Mouse (Mus musculus): ENCODE measurements at regions not wholly inside any gene's neighbourhood (a gene's known extent, or its start where the extent isn't known, plus 50 kb on each side); places are given as distances from the start of the nearest gene placed in this dataset.

DNA sequence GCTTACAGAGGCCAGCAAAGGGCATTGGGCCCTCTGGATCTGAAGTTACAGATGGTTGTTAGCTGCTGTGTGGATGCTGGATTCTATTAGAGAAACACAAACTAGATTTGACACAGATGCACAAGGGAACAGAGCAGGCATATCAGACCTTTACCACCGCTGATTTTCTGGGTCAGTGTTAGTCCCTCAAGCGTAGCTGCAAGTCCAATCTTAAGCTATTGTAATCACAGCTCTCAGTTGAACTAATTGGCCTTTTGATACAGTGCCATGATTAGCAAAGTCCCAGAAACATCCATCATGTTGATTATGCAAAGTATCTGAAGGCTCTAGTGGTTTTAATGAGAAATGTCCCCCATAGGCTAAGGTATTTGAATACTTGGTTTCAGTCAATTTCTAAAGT lies 54.2 kb upstream of the Plppr5 start:
- Histone ChIP-seq H3K27me3 (replicated peaks) (no peaks in the 10 kb centered on the region), H3K9me3 (no peaks in the 10 kb centered on the region), H3K4me2 (no peak overlapping the region), H3K27ac (no peak overlapping the region), H3K36me3 (replicated peaks) (no peaks in the 10 kb centered on the region), H3K9ac (no peak overlapping the region), H3K4me1 (no peaks in the 10 kb centered on the region), H3K4me3 (no peak overlapping the region)
- WGBS, result 53% methylated on average over 2 of the region's 2 CpGs
- ATAC-seq (replicated peaks), result no peak

DNA sequence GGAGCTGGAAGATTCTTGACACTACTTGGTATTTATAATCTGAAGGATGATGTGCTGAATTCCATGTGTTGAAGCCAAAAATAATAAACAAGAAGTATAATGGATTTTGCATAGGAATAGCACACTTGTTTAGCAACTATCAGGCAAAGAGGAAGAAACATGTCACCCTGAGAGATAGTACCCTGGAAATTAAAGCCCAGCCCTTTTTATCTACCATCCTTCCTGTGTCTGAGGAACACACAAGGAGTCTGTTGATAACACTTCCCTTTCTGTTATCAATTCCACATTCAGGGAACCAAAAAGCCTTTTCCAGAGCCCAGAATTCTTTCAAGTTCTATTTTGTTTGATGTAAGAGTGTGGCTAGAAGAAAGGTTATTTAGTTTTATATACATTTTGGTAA lies 66.5 kb upstream of the Plppr5 start:
- no peak for ATAC-seq (replicated peaks)
- Histone ChIP-seq H3K4me2 (no peak overlapping the region), H3K9ac (no peak overlapping the region), H3K4me1 (no peaks in the 10 kb centered on the region), H3K27me3 (replicated peaks) (no peaks in the 10 kb centered on the region), H3K36me3 (replicated peaks) (no peaks in the 10 kb centered on the region), H3K4me3 (no peak overlapping the region), H3K27ac (no peak overlapping the region), H3K9me3 (no peaks in the 10 kb centered on the region)

DNA sequence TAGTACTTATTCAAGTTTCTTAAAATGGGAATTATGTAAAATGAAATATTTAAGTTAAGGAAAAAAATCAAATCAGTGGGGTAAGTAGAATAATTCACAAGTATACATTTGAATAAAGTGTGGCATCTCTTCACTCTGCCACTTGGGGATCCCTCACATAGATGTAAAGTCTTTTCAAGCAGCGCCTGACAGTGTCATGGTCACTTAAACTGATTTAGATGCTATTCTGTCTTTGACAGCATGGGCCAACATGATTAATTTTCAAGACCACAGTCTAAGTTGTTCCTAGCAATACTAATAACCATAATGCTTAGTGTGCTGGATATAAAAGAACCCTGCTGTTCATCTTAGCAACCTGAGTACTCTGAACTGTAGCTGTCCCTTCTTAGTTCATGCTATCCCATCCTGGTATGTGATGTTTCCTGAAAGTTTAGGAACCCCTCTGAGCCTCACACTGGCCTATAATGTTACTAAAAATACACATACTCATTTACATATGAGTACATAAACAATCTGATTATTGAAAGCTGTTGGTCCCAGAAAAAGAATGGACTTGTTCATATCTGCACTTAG lies 68.4 kb upstream of the Plppr5 start:
- H3K36me3 ChIP-seq (replicated peaks), result no peaks in the 10 kb centered on the region
- no peaks in the 10 kb centered on the region for H3K27me3 ChIP-seq (replicated peaks)
- WGBS, result 53% methylated on average over 1 of the region's 1 CpGs
- no peaks in the 10 kb centered on the region for H3K4me1 ChIP-seq
- no peak overlapping the region for H3K4me2 ChIP-seq
- no peaks in the 10 kb centered on the region for H3K9me3 ChIP-seq
- no peak for ATAC-seq (replicated peaks)
- H3K9ac ChIP-seq, result no peak overlapping the region
- no peak overlapping the region for H3K4me3 ChIP-seq
- H3K27ac ChIP-seq, result no peak overlapping the region

DNA sequence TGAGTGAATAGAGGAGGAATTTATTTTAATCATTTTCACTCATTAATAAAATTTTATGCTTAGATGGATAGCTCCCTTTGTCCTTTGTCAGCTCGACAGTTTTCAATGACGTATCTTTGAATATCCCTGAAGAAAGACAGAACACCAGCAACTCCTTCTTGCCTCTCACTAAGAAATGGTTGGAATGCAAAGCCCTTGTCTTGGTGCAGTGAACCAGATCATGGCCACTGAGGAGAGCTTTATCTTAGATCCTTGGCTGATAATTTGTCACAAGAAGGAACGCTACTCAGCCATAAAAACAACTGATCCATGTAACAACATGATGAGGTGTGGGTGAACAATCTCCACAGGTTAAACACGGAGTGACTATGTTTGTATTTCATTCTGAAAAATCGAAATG lies 73.5 kb upstream of the Plppr5 start:
- Histone ChIP-seq H3K4me1 (no peaks in the 10 kb centered on the region), H3K4me2 (no peak overlapping the region), H3K9ac (no peak overlapping the region), H3K36me3 (replicated peaks) (no peaks in the 10 kb centered on the region), H3K27me3 (replicated peaks) (no peaks in the 10 kb centered on the region), H3K4me3 (no peak overlapping the region), H3K9me3 (no peaks in the 10 kb centered on the region), H3K27ac (no peak overlapping the region)
- WGBS, result 20% methylated on average over 5 of the region's 5 CpGs
- ATAC-seq (replicated peaks), result no peak

DNA sequence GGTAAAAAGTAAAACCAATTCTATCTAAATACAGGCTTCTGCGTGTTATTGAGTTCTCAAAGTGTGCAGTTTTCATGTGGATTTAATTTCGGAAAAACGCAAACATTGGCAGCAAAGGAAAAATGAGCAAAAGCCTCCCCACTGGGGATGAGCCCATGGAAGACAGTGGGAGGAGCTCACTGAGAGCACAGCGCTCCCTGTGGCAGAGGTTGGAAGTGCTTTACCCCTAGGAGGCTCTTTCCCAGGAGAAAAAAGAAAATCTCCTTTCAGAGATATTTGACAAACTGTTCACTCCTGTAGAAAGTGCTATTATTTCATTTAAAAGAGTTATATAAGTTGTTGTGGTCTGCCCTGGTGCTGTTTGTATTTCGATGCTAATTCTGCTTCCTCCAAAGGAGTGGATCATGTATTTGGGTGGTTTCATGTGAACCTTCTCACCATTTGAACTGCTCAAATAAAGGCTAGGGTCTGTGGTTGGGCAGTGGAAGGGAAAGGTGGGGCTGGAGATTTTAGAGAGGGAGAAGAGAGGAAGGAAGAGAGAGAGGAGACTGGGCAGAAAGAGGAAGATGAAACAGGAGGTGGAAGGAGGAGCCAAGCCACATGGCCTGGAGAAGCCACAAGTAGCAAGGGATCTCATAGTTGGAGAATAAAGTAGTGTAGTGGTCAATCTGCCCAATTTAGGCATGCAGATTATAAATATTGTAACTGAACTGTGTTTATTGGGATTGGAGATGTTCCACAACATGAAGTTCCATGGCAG lies 76.3 kb upstream of the Plppr5 start:
- Histone ChIP-seq H3K4me1 (no peaks in the 10 kb centered on the region), H3K36me3 (replicated peaks) (no peaks in the 10 kb centered on the region), H3K4me3 (no peak overlapping the region), H3K9me3 (no peaks in the 10 kb centered on the region), H3K27me3 (replicated peaks) (no peaks in the 10 kb centered on the region), H3K9ac (no peak overlapping the region), H3K27ac (no peak overlapping the region), H3K4me2 (no peak overlapping the region)
- ATAC-seq (replicated peaks), result no peak
- 90% methylated on average over 5 of the region's 5 CpGs for WGBS

- no peaks in the 10 kb centered on the region for H3K36me3 ChIP-seq (replicated peaks)
- no peak overlapping the region for H3K4me3 ChIP-seq
- H3K4me2 ChIP-seq, result no peak overlapping the region
- ATAC-seq (replicated peaks), result no peak
- 71% methylated on average over 2 of the region's 2 CpGs for WGBS
- H3K9me3 ChIP-seq, result no peaks in the 10 kb centered on the region
- no peaks in the 10 kb centered on the region for H3K27me3 ChIP-seq (replicated peaks)
- no peak overlapping the region for H3K27ac ChIP-seq
- no peaks in the 10 kb centered on the region for H3K4me1 ChIP-seq
- H3K9ac ChIP-seq, result no peak overlapping the region
These were observed 80.5 kb upstream of the Plppr5 start for GRCm38 (mm10) chr3:117494118-117494517.

DNA sequence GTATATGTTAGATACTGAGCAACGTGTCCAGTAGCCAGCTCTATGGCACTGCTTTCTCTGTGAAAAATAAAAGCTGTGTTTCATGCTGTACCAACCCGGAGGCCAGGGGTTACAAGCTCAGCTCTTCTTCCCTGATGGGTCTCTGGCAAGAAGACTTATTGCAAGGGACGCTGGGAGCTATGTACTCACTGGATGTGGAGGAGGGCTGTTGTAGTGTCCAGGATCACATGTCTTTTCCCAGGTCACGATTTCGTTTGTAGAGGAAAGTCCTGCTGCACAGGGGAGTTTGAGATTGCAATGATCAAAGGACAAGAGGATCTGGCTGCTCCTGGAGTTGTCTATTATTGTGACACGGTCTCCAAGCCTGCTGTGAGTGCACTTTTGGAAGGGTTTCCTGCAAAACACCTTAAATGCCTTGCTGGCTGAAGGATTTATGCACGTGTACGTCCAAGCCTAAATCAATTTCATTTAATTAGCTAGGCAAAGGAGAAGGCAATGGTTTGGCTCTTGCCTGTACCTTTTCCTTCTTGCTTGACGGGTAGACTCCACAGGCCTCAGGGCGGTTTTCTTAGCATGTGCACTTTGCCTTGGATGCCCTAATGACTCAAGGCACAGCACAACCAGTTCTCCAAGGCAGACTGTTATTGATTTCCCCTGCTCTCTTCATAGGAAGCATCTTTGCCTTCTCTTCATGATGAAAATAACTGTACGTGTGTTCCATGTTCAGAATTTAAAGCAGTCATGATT lies 87.2 kb upstream of the Plppr5 start:
- Histone ChIP-seq H3K4me1 (no peaks in the 10 kb centered on the region), H3K27ac (no peak overlapping the region), H3K4me2 (no peak overlapping the region), H3K9ac (no peak overlapping the region), H3K36me3 (replicated peaks) (no peaks in the 10 kb centered on the region), H3K9me3 (no peaks in the 10 kb centered on the region), H3K4me3 (no peak overlapping the region), H3K27me3 (replicated peaks) (no peaks in the 10 kb centered on the region)
- ATAC-seq (replicated peaks), result no peak
- 77% methylated on average over 11 of the region's 11 CpGs for WGBS

GRCm38 (mm10) chr3:117486351-117486750 lies 88.3 kb upstream of the Plppr5 start:
- no peak overlapping the region for H3K27ac ChIP-seq
- no peaks in the 10 kb centered on the region for H3K9me3 ChIP-seq
- no peak overlapping the region for H3K4me3 ChIP-seq
- H3K4me2 ChIP-seq, result no peak overlapping the region
- WGBS, result 83% methylated on average over 2 of the region's 2 CpGs
- no peaks in the 10 kb centered on the region for H3K36me3 ChIP-seq (replicated peaks)
- no peaks in the 10 kb centered on the region for H3K4me1 ChIP-seq
- ATAC-seq (replicated peaks), result no peak
- H3K9ac ChIP-seq, result no peak overlapping the region
- no peaks in the 10 kb centered on the region for H3K27me3 ChIP-seq (replicated peaks)

DNA sequence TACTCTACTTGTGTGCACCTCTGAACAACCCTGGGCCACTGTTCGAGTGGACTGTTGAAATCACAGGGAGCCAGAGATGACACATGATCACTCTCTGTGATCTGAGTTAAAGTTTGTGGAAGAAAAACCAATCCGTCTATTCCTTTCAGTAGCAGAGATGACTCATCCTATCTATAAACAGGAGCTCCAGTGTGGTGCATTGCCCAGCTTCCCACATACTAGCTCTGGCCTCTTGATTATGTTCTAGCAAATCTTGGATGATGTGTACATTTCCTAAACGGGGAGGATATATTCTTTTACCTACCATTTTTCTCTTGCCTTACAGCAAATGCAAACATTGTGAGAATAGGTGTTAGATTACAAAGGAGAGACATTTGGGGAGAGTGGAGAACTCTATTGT lies 94.5 kb upstream of the Plppr5 start:
- Histone ChIP-seq H3K27ac (no peak overlapping the region), H3K27me3 (replicated peaks) (no peaks in the 10 kb centered on the region), H3K4me2 (no peak overlapping the region), H3K36me3 (replicated peaks) (no peaks in the 10 kb centered on the region), H3K9ac (no peak overlapping the region), H3K4me3 (no peak overlapping the region), H3K4me1 (no peaks in the 10 kb centered on the region), H3K9me3 (no peaks in the 10 kb centered on the region)
- ATAC-seq (replicated peaks), result no peak
- 78% methylated on average over 3 of the region's 3 CpGs for WGBS

- Histone ChIP-seq H3K4me3 (no peak overlapping the region), H3K27me3 (replicated peaks) (no peaks in the 10 kb centered on the region), H3K9ac (no peak overlapping the region), H3K36me3 (replicated peaks) (no peaks in the 10 kb centered on the region), H3K27ac (no peak overlapping the region), H3K9me3 (no peaks in the 10 kb centered on the region), H3K4me1 (no peaks in the 10 kb centered on the region), H3K4me2 (no peak overlapping the region)
- no peak for ATAC-seq (replicated peaks)
- 85% methylated on average over 2 of the region's 2 CpGs for WGBS
These were observed 98.8 kb upstream of the Plppr4 start for GRCm38 (mm10) chr3:117459507-117459906.

- no peak overlapping the region for H3K4me2 ChIP-seq
- 56% methylated on average over 7 of the region's 7 CpGs for WGBS
- no peak overlapping the region for H3K4me3 ChIP-seq
- no peak overlapping the region for H3K27ac ChIP-seq
- no peaks in the 10 kb centered on the region for H3K9me3 ChIP-seq
- H3K9ac ChIP-seq, result no peak overlapping the region
- no peaks in the 10 kb centered on the region for H3K27me3 ChIP-seq (replicated peaks)
- H3K4me1 ChIP-seq, result no peaks in the 10 kb centered on the region
- no peaks in the 10 kb centered on the region for H3K36me3 ChIP-seq (replicated peaks)
- ATAC-seq (replicated peaks), result no peak
These were observed 89.9 kb upstream of the Plppr4 start for GRCm38 (mm10) chr3:117450559-117450958.

DNA sequence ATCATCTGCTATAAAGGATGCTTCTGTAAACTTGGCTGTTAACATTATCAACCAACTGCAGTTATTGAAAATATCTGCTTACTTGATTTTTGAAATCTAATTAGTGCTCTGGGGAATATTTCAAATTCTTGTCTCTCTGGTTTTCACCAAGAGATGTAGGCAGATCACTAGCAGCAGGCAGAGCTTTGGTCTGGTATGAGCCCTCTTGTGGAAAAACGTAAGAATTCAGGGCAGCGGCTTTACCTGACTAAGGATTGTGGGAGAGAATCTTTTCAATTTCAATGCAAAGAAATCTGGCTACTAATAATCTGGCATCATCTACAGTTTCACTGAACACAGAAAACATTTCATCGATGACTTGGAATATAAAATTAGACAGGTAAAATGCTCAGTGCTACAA lies 81.2 kb upstream of the Plppr4 start:
- H3K27me3 ChIP-seq (replicated peaks), result no peaks in the 10 kb centered on the region
- WGBS, result 58% methylated on average over 3 of the region's 3 CpGs
- no peak overlapping the region for H3K4me2 ChIP-seq
- H3K4me3 ChIP-seq, result no peak overlapping the region
- no peak overlapping the region for H3K9ac ChIP-seq
- ATAC-seq (replicated peaks), result no peak
- no peaks in the 10 kb centered on the region for H3K9me3 ChIP-seq
- H3K4me1 ChIP-seq, result no peaks in the 10 kb centered on the region
- no peaks in the 10 kb centered on the region for H3K36me3 ChIP-seq (replicated peaks)
- H3K27ac ChIP-seq, result no peak overlapping the region

DNA sequence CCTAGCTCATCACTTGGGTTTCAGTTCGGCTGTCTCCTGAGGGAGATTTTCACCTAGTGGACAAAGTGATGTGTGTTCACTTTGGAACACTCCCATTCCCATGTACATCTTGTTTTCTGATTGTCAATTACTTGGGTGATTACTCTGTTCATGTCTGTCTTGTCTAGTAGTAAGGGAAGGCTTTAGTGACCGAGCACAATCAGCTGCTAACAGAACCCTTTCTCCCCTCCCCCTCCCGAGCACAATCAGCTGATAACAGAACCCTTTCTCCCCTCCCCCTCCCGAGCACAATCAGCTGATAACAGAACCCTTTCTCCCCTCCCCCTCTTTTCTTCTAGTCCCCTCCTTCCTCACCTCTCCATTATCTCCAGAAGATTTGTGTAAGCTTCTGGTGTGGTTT lies 79.6 kb upstream of the Plppr4 start:
- H3K9ac ChIP-seq, result no peak overlapping the region
- no peaks in the 10 kb centered on the region for H3K9me3 ChIP-seq
- no peaks in the 10 kb centered on the region for H3K36me3 ChIP-seq (replicated peaks)
- ATAC-seq (replicated peaks), result no peak
- 50% methylated on average over 4 of the region's 4 CpGs for WGBS
- no peak overlapping the region for H3K4me2 ChIP-seq
- no peaks in the 10 kb centered on the region for H3K4me1 ChIP-seq
- H3K27ac ChIP-seq, result no peak overlapping the region
- H3K27me3 ChIP-seq (replicated peaks), result no peaks in the 10 kb centered on the region
- no peak overlapping the region for H3K4me3 ChIP-seq

Data from midbrain, embryonic 15.5 days (tissue).